Mouse (Mus musculus): ENCODE data around the gene Gm6812. TPM values are rescaled to one million over a fixed set of nuclear protein-coding genes. Genes with fewer than 3 reads are reported as not detected.
"Not testable (repeated sequence)": the region's sequence is repeated elsewhere in the genome, so short reads cannot be mapped to it uniquely, and the experiment has no call there.

The Gm6812 gene
- not detected for total RNA-seq (2021)
- long read RNA-seq, experiment 1: 0 reads
- long read RNA-seq, experiment 2: 0 reads

DNA sequence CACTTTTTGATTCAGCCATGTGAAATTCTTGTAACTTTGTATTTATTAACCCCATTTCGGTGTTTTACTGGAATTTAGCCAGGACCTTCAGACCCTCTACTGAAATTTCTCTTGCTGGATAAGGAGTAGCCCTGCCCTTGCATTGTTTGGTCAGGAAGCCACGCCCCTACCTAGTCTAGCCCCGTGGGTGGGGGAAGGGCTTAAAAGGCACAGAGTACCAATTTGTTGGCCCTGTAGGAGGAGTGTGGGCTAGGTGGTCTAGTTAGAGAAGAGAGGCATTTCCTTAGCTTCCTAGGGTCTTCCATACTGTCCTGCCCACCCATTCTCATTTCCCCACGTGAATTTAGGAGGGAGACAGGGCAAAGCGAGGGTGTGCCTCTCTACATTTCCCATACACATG, at the start of gene Gm6812:
Gene Gm6812 (minus strand): TSS at position 101 of the 400 bp plus-strand sequence.
- DNase-seq: not testable (repeated sequence)

DNA sequence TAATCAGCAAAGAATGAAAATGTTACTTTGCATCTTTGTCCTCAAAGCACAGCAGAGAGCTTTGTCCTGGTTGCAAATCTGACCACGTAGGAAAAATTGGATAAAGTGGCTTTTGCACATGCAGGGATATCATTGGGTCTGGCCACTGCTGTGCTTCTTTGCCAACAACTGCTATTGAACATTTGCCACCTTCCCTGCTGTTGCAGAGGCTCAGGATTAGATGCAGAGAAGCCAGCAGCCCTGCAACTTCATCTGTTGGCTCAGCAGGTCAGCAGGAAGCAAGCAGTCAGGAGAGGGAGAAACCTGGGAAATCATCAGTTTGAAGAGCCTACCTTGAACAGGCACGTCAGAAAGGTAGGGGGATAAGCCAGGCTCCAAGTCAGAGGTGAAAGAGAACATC, 27.7 kb downstream of the Gm6812 start:
- no peak for DNase-seq

Other genes with a start within 250 kb of the Gm6812 start
- 10 to 100 TPM; 48.3 to 49.3 TPM for gene Fmr1, start 214.5 kb downstream of the Gm6812 start, total RNA-seq (2021)
- gene Fmr1nb, start 131.2 kb downstream of the Gm6812 start, total RNA-seq (2021): under 1 TPM; 0.89 to 0.93 TPM
- gene Gm14698, start 72.0 kb downstream of the Gm6812 start, total RNA-seq (2021): 1 to 10 TPM in 1 of 2 experiments, under 1 TPM in 1; 0.46 to 1.5 TPM

Measured in adrenal gland, postnatal 36 days (tissue).